ENCODE assay signal across 8 mouse cellular contexts in the genomic region with DNA sequence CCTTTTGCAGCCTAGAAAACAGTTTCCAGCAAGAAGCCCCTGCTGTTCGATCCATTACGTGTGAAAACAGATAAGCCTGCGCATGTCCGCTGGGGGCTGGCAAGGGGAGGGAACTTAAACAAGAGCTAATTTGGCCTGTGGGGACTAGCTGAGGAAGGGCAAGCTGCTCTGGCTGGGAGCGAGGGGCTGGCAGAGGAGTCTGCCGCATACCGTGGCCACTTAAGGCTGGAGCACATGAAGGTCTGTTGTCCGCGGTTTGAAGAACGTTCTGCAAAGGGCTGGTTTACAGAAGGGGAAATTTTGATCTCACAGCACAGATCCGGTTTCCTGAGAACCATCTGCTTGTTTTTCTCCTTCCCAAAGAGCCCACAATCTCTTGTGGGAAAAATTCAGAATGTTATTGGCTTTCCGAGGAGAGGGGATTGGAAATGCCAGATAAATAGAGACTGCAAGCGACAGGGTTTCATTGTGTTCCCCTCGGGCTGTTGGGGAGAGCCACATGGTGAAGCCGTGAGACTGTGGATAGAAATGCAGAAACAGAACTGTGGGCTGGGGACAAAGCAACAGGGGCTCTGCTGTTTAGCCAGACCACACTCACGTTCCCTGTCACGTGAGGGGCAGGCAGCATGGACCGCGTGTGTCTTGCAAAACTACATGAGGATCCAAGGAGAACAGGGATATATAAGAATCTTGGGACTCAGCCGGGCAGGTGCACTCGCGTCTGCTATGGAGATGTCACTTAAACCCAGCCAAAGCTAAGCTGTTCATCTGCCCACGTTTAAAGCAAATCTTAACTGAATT. TPM values are rescaled to one million over a fixed set of nuclear protein-coding genes. Genes with fewer than 3 reads are reported as not detected.
DNase-seq lines count a peak whose midpoint lies in the region; ATAC-seq and TF ChIP-seq lines count a peak whose summit lies in the region.

No protein-coding gene starts in this region.

- H3K4me3 ChIP-seq in lung, embryonic 16.5 days (ENCODE audit: low read length): peak overlapping the region; percentile 25
- peak overlapping the region; percentile 15 for H3K4me3 ChIP-seq in embryonic facial prominence, embryonic 13.5 days
- no peak overlapping the region for H3K4me3 ChIP-seq in kidney, adult 2 months (ENCODE audit: insufficient read depth, low read depth, low read length)

- ATAC-seq in lung, embryonic 16.5 days (ENCODE audit: low read depth): no peak
- no peak for ATAC-seq in embryonic facial prominence, embryonic 13.5 days (ENCODE audit: insufficient number of reproducible peaks, insufficient read depth, low FRiP score, low TSS enrichment, low read depth)
- ATAC-seq in hematopoietic stem cell, adult 5-6 weeks (replicated peaks in 1 of 2; ENCODE audit: insufficient read depth in 1 of 2, low FRiP score in 2 of 2, low TSS enrichment in 1 of 2, low read depth in 1 of 2, poor library complexity in 2 of 2, severe bottlenecking in 2 of 2): peak; percentile 30 to 36; a peak in 2 of 4 replicates

- peak overlapping the region; percentile 48 for H3K9ac ChIP-seq in lung, embryonic 16.5 days (ENCODE audit: low read length)
- peak overlapping the region; percentile 28 for H3K9ac ChIP-seq in embryonic facial prominence, embryonic 13.5 days

- H3K4me2 ChIP-seq in lung, embryonic 16.5 days (ENCODE audit: low read depth, low read length): peak overlapping the region; percentile 44
- H3K4me2 ChIP-seq in embryonic facial prominence, embryonic 13.5 days: peak overlapping the region; percentile 54

- no peak for DNase-seq in lung, postnatal 4 days
- peak; percentile 53 to 60 for DNase-seq in left cerebral cortex, postnatal 36 days (ENCODE audit: low spot score in 2 of 2)
- DNase-seq in neural tube, embryonic 10.5 days (ENCODE audit: extremely low spot score, low spot score): peak; percentile 43
- no peak for DNase-seq in urinary bladder, postnatal 14 days (ENCODE audit: low spot score)
- DNase-seq in kidney, adult 2 months: no peak

- no peaks in the 10 kb centered on the region for H3K9me3 ChIP-seq in lung, embryonic 16.5 days (ENCODE audit: control insufficient read depth, low read length)
- no peaks in the 10 kb centered on the region for H3K9me3 ChIP-seq in embryonic facial prominence, embryonic 13.5 days

- no peaks in the 10 kb centered on the region for H3K36me3 ChIP-seq in lung, embryonic 16.5 days (ENCODE audit: control insufficient read depth, insufficient read depth, low read length)
- no peaks in the 10 kb centered on the region for H3K36me3 ChIP-seq in embryonic facial prominence, embryonic 13.5 days
- no peaks in the 10 kb centered on the region for H3K36me3 ChIP-seq in kidney, adult 2 months (ENCODE audit: control insufficient read depth, insufficient read depth, low read length)

- 20% methylated on average over 23 of the region's 23 CpGs for WGBS in lung, embryonic 16.5 days
- whole genome bisulfite sequencing in embryonic facial prominence, embryonic 13.5 days: 18% methylated on average over 23 of the region's 23 CpGs
- WGBS in kidney, adult 2 months: 36% methylated on average over 23 of the region's 23 CpGs

- intact Hi-C loops in left cerebral cortex, postnatal 36 days (cut with DNase I): loop anchor here (5.0 kb wide), 1 partner anchor 77 kb away; a partner anchor contains a TSS

- peaks cover 9% of the 10 kb centered on the region for H3K4me1 ChIP-seq in lung, embryonic 16.5 days (replicated peaks; ENCODE audit: control insufficient read depth, insufficient read depth, low read length)
- H3K4me1 ChIP-seq in embryonic facial prominence, embryonic 13.5 days: peaks cover 34% of the 10 kb centered on the region
- no peaks in the 10 kb centered on the region for H3K4me1 ChIP-seq in kidney, adult 2 months (ENCODE audit: control insufficient read depth, insufficient read depth, low read length)

- TF ChIP-seq POLR2A in kidney, adult 2 months (IDR thresholded peaks at IDR 0.05; ENCODE audit: low read depth, low read length): no peak

- TF ChIP-seq CTCF in kidney, adult 2 months (conservative IDR thresholded peaks at IDR 0.05; ENCODE audit: insufficient read depth, insufficient read length, low read depth, low read length): no peak

- H3K27me3 ChIP-seq in lung, embryonic 16.5 days (ENCODE audit: control insufficient read depth, insufficient read depth, low read depth, low read length): no peaks in the 10 kb centered on the region
- H3K27me3 ChIP-seq in embryonic facial prominence, embryonic 13.5 days: no peaks in the 10 kb centered on the region
- H3K27me3 ChIP-seq in kidney, adult 2 months (replicated peaks; ENCODE audit: control insufficient read depth, insufficient read depth, low read length): no peaks in the 10 kb centered on the region

- H3K27ac ChIP-seq in lung, embryonic 16.5 days (ENCODE audit: low read length): no peak overlapping the region
- H3K27ac ChIP-seq in embryonic facial prominence, embryonic 13.5 days: peak overlapping the region; percentile 68; the same call in 1 of the 2 replicates
- H3K27ac ChIP-seq in kidney, adult 2 months (ENCODE audit: insufficient read depth, low read depth, low read length): no peak overlapping the region

RNA-seq across cellular contexts. Expression of a gene that starts 12.7 kb away (rescaled TPM):
- polyA plus RNA-seq in lung, embryonic 16.5 days (2015; fragmentation: Nextera tagmentation; extraction: Ambion mirVana): 0.57 and 0.85 TPM in 2 replicates
- not detected in 2 replicates for polyA plus RNA-seq in embryonic facial prominence, embryonic 13.5 days (2015; fragmentation: Nextera tagmentation; extraction: Ambion mirVana)
- 2.5 and 5.7 TPM in 2 replicates for total RNA-seq in hematopoietic stem cell, adult 5-6 weeks (2017)
- not detected for total RNA-seq in left cerebral cortex, postnatal 36 days (2021)
- 0.57 and 3.8 TPM in 2 replicates for polyA plus RNA-seq in kidney, adult 2 months (2012; rRNA removed)

Comparison
In these comparisons a context has a peak if more than half of its experiments do, and no peak if none do; other contexts are left out.
1. ATAC-seq: peak in hematopoietic stem cell, adult 5-6 weeks (2 of 2); none in lung, embryonic 16.5 days (single experiment) and embryonic facial prominence, embryonic 13.5 days (single experiment).
2. DNase-seq: peak in left cerebral cortex, postnatal 36 days (2 of 2) and neural tube, embryonic 10.5 days (single experiment); none in lung, postnatal 4 days (0 of 2), urinary bladder, postnatal 14 days (single experiment) and kidney, adult 2 months (single experiment).